Mouse (Mus musculus): ENCODE data around the gene Syngr4. TPM values are rescaled to one million over a fixed set of nuclear protein-coding genes. Genes with fewer than 3 reads are reported as not detected.
A peak's percentile ranks its signal among the peaks of the same experiment; 100 is the strongest.

Syngr4 gene
- total and polyA plus RNA-seq, 2 experiments: not detected

DNA sequence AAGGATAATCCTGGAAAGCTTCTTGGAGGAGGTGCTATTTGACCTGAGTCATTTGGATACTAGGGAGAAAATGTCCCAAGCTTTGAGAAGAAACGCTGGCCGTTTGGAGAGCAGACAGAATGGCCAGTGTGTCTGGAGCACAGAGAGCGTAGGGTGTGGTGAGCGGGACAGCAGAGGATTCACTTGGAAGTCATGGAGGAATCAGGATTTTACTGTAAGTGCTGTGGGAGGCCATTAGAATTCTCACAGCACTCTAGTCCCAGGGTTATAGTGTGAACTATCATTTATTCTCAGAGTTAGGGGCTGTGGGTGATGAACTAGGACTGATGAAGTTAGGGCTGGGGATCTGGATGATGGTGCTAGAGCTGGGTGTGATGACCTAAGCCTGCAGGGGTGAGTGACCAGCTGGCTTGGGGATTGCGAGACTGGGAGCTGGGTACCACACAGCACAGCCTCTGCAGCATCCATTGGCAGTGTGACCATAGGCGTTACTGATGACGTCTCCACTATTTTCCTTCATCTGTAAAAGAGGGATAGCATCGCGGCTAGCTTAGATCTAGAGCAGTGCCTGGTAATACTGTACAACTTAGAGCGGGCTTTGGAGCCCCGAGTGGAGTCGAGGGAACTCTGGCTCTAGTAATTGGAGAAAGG is 25.6 kb upstream of the Syngr4 start:
- H3K27me3 ChIP-seq (ENCODE audit: control insufficient read depth, insufficient read depth, low read length): no peaks in the 10 kb centered on the region
- H3K9ac ChIP-seq (ENCODE audit: low read depth, low read length): no peak overlapping the region
- 81% methylated on average over 12 of the region's 12 CpGs for WGBS
- H3K36me3 ChIP-seq (ENCODE audit: control insufficient read depth, insufficient read depth, low read length): no peaks in the 10 kb centered on the region
- H3K79me2 ChIP-seq (ENCODE audit: control insufficient read depth, insufficient read depth, low read length): no peaks in the 10 kb centered on the region
- H3K4me1 ChIP-seq (ENCODE audit: control insufficient read depth, insufficient read depth, low read length): no peaks in the 10 kb centered on the region
- no peak for DNase-seq (ENCODE audit: extremely low read depth, low read depth, low spot score)
- TF ChIP-seq POLR2A (IDR thresholded peaks at IDR 0.05; ENCODE audit: extremely low read depth, insufficient read depth, low read length) (no peak), CTCF (IDR thresholded peaks at IDR 0.05; ENCODE audit: low read depth, low read length) (no peak)
- H3K27ac ChIP-seq (replicated peaks; ENCODE audit: insufficient read depth, low read depth, low read length): peak overlapping the region; percentile 16; the same call in 1 of the 2 replicates
- H3K4me3 ChIP-seq (ENCODE audit: insufficient read depth, low read depth, low read length): no peak overlapping the region

- Histone ChIP-seq H3K27me3 (ENCODE audit: control insufficient read depth, insufficient read depth, low read length) (no peaks in the 10 kb centered on the region), H3K4me1 (ENCODE audit: control insufficient read depth, insufficient read depth, low read length) (no peaks in the 10 kb centered on the region), H3K9ac (ENCODE audit: low read depth, low read length) (peak within 1 kb of the TSS; percentile 48), H3K36me3 (ENCODE audit: control insufficient read depth, insufficient read depth, low read length) (no peaks in the 10 kb centered on the region), H3K79me2 (ENCODE audit: control insufficient read depth, insufficient read depth, low read length) (no peaks in the 10 kb centered on the region), H3K4me3 (ENCODE audit: insufficient read depth, low read depth, low read length) (peak within 1 kb of the TSS; percentile 43), H3K27ac (replicated peaks; ENCODE audit: insufficient read depth, low read depth, low read length) (peak within 1 kb of the TSS; percentile 49)
- WGBS: 62% methylated on average over 9 of the region's 9 CpGs
- TF ChIP-seq CTCF (IDR thresholded peaks at IDR 0.05; ENCODE audit: low read depth, low read length) (no peak), POLR2A (IDR thresholded peaks at IDR 0.05; ENCODE audit: extremely low read depth, insufficient read depth, low read length) (no peak)
- DNase-seq (ENCODE audit: extremely low read depth, low read depth, low spot score): no peak
Observed at GRCm38 (mm10) chr7:45921242-45921621, 24.7 kb upstream of the Syngr4 start, which contains the start of gene Emp3. Emp3 (minus strand) TSS chr7:45921404.

DNA sequence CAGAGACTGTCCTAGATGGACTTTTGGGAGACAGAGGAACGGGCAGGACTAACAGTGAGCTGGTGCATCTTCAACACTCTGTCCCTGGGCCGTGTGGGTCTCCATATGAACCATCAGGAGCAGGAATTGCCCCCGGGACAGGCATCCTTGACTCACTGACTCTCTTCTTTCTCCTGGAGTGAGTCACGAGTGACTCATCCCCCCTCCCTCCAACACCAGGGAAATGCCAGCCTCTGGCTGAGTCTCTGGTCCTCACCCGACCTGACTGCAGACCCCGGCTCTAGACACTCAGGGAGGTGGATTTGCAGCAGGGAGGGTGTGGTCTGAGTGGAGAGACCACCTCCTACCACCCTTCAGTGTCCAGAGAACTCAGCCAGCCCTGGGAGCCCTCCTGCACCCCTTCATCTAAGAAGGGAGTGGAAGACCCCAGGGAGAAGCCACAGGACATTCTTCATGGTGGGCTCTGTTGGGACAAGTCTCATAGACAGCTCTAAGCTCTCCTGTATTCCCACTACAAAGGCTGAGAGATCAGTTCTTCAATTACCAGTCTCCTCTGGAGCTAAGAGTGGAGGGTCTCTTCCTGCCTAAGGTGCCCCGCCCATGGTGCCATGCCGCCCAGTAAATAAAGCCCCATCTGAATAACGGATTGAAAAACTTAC is 24.2 kb upstream of the Syngr4 start:
- Histone ChIP-seq H3K27ac (replicated peaks; ENCODE audit: insufficient read depth, low read depth, low read length) (peak overlapping the region; percentile 49), H3K4me1 (ENCODE audit: control insufficient read depth, insufficient read depth, low read length) (no peaks in the 10 kb centered on the region), H3K9ac (ENCODE audit: low read depth, low read length) (peak overlapping the region; percentile 48), H3K27me3 (ENCODE audit: control insufficient read depth, insufficient read depth, low read length) (no peaks in the 10 kb centered on the region), H3K36me3 (ENCODE audit: control insufficient read depth, insufficient read depth, low read length) (no peaks in the 10 kb centered on the region; the same call in 1 of the 2 replicates), H3K4me3 (ENCODE audit: insufficient read depth, low read depth, low read length) (peak overlapping the region; percentile 43), H3K79me2 (ENCODE audit: control insufficient read depth, insufficient read depth, low read length) (no peaks in the 10 kb centered on the region)
- no peak for DNase-seq (ENCODE audit: extremely low read depth, low read depth, low spot score)
- TF ChIP-seq CTCF (IDR thresholded peaks at IDR 0.05; ENCODE audit: low read depth, low read length) (no peak), POLR2A (IDR thresholded peaks at IDR 0.05; ENCODE audit: extremely low read depth, insufficient read depth, low read length) (no peak)
- WGBS: 53% methylated on average over 9 of the region's 9 CpGs

DNA sequence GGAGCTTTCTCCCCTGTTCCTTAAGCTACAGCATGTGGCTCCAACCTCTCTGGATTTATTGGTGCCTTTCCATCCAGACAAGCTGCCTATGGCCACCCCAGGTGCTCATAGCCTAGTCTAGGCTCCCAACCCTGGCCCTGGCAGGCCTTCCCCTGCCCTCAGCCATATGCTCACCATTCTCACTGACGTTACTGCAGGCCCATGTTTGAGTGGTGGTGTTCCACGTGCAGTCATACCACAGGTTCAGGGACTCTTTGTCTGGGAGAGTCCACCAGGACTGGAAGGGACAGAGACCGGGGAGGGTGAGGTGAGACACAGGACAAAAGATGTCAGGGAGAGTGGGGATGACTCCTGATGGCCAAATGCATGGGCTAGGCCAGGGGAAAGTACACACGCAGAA is 23.2 kb upstream of the Syngr4 start:
- Histone ChIP-seq H3K4me1 (ENCODE audit: control insufficient read depth, insufficient read depth, low read length) (no peaks in the 10 kb centered on the region), H3K27me3 (ENCODE audit: control insufficient read depth, insufficient read depth, low read length) (no peaks in the 10 kb centered on the region), H3K9ac (ENCODE audit: low read depth, low read length) (no peak overlapping the region), H3K27ac (replicated peaks; ENCODE audit: insufficient read depth, low read depth, low read length) (no peak overlapping the region), H3K36me3 (ENCODE audit: control insufficient read depth, insufficient read depth, low read length) (no peaks in the 10 kb centered on the region; the same call in 1 of the 2 replicates), H3K79me2 (ENCODE audit: control insufficient read depth, insufficient read depth, low read length) (no peaks in the 10 kb centered on the region), H3K4me3 (ENCODE audit: insufficient read depth, low read depth, low read length) (no peak overlapping the region)
- 70% methylated on average over 4 of the region's 4 CpGs for whole genome bisulfite sequencing
- no peak for DNase-seq (ENCODE audit: extremely low read depth, low read depth, low spot score)
- no peak for TF ChIP-seq POLR2A (IDR thresholded peaks at IDR 0.05; ENCODE audit: extremely low read depth, insufficient read depth, low read length)
- TF ChIP-seq CTCF (IDR thresholded peaks at IDR 0.05; ENCODE audit: low read depth, low read length): no peak

- Histone ChIP-seq H3K4me1 (ENCODE audit: control insufficient read depth, insufficient read depth, low read length) (no peaks in the 10 kb centered on the region), H3K27ac (replicated peaks; ENCODE audit: insufficient read depth, low read depth, low read length) (no peak overlapping the region), H3K27me3 (ENCODE audit: control insufficient read depth, insufficient read depth, low read length) (no peaks in the 10 kb centered on the region), H3K4me3 (ENCODE audit: insufficient read depth, low read depth, low read length) (no peak overlapping the region), H3K36me3 (ENCODE audit: control insufficient read depth, insufficient read depth, low read length) (no peaks in the 10 kb centered on the region; the same call in 1 of the 2 replicates), H3K9ac (ENCODE audit: low read depth, low read length) (no peak overlapping the region), H3K79me2 (ENCODE audit: control insufficient read depth, insufficient read depth, low read length) (no peaks in the 10 kb centered on the region)
- WGBS: 70% methylated on average over 14 of the region's 14 CpGs
- TF ChIP-seq CTCF (IDR thresholded peaks at IDR 0.05; ENCODE audit: low read depth, low read length) (peak; percentile 67), POLR2A (IDR thresholded peaks at IDR 0.05; ENCODE audit: extremely low read depth, insufficient read depth, low read length) (no peak)
- DNase-seq (ENCODE audit: extremely low read depth, low read depth, low spot score): no peak
Observed at GRCm38 (mm10) chr7:45919083-45919671, 22.7 kb upstream of the Syngr4 start.
